Mouse (Mus musculus): ENCODE measurements around the gene Rbp7.

DNA sequence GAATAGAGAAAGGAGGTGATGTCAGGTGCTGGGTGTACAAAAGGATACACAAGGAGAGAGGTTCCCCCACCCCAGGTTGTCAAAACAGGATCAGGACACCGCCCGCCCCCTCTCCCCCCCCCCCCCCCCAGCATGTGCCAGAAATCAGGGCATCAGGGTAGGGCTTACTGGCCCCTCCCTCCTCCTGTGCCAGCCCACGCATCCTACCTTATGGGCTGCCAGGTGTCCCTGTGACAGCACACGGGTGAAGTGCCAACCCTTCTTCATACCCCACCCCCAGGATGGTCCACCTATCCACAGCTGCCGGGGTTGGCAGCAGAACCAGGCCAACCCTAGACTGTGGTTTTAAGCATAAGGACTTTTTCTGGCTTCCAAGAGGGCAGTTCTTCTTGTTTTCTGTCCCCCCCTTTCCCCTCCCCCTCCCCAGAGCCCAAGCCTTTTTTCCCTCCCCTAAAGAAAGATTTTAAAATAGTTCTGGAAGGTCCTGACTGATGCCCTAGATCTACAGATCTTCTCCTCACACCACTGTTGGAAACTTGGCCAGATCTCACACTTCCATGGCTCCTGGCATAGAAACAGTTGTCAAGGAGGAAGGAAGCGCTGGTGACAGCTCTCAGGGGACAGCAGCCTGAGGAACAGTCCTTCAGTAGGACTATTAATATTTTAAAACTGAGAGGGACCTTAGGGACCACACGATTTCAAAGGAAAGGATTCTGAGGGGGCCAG is 7.0 kb upstream of the Rbp7 start:
- TF ChIP-seq CTCF (IDR thresholded peaks at IDR 0.05; ENCODE audit: control insufficient read depth, insufficient read depth, insufficient read length) (no peak), MYOG (IDR thresholded peaks at IDR 0.05; ENCODE audit: control insufficient read depth, extremely low read depth, insufficient read length) (no peak), USF1 (IDR thresholded peaks at IDR 0.05; ENCODE audit: low read depth) (no peak), MYOD1 (IDR thresholded peaks at IDR 0.05; ENCODE audit: control insufficient read depth, insufficient read length, low read depth) (no peak)

Data from C2C12 (cell line).